Mouse (Mus musculus) activated CD4-positive, CD25-positive, alpha-beta regulatory T cell, adult 4 months (primary cell): ENCODE results near the gene Fbxl12. TPM values are rescaled to one million over a fixed set of nuclear protein-coding genes. Genes with fewer than 3 reads are reported as not detected.
A peak's percentile ranks its signal among the peaks of the same experiment; 100 is the strongest.
"Not testable (repeated sequence)": the region's sequence is repeated elsewhere in the genome, so short reads cannot be mapped to it uniquely, and the experiment has no call there.

Source experiments
- ATAC-seq: one replicate; pipeline ENCODE4 v1.8.0; 2017
- polyA plus RNA-seq, 2 experiments: library from polyadenylated mRNA; unstranded; fragments of 100-300 nt; shearing (Covaris generic); gene quantifications; one replicate each; pipeline ENCODE4 v1.2.1; 2017

The Fbxl12 gene
- polyA plus RNA-seq, 2 experiments from 2014 or later = 26.1 to 30.9 TPM

DNA sequence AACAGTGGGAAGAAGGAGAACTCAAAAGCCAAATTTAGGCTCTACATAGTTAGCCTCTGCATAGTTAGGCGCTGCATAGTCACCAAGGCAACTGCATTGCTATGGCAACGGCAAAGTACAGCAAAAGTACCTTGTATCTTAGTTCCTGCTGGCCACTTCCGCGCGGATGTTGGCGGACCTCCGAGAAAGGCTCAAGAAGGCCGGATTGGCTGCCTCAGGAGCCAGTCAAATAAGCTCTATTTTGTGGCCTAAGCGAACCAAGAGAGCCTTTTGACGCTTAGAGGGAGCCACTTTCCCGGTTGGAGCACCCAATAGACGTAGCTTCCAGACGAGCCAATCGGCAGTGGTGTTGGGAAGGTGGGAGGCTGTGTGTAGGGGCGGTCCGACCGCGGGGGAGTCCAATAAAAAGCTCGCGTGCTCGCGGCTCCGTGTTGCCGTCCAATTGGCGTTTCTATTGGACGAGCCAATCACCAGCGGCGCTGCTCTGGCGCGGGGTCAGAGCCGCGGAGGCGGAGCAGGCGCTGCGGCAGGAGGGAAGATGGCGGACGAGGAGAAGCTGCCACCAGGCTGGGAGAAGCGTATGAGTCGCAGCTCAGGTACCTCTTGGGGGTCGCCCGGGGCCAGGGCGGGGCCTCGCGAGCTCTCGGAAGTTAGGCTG is 7.2 kb upstream of the Fbxl12 start, which contains the start of gene Pin1:
Gene Pin1 (plus strand): TSS at position 494 of the 658 bp plus-strand sequence.
- peak; percentile 96 for ATAC-seq

DNA sequence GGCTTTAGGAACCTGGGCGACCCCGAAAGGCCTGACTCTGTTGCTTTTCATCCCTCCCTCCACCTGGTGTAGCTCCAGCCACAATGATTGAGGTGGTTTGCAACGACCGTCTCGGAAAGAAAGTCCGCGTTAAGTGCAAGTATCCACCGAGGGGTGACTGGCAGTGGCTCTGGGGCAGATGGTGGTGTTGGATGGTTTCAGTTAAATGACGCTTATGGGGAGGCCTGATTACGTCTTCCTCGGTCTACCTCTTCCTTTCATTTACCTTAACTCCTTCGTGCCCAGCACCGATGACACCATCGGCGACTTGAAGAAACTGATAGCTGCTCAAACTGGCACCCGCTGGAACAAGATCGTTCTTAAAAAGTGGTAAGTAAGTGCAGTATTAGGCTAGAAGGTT is 554 bp upstream of the Fbxl12 start:
- ATAC-seq = peak; percentile 44

GRCm38 (mm10) chr9:20643781-20644180 is 786 bp downstream of the Fbxl12 start:
- ATAC-seq = peak; percentile 17

- ATAC-seq = peak; percentile 84
Measured at GRCm38 (mm10) chr9:20642896-20643466, 1.6 kb downstream of the Fbxl12 start.

DNA sequence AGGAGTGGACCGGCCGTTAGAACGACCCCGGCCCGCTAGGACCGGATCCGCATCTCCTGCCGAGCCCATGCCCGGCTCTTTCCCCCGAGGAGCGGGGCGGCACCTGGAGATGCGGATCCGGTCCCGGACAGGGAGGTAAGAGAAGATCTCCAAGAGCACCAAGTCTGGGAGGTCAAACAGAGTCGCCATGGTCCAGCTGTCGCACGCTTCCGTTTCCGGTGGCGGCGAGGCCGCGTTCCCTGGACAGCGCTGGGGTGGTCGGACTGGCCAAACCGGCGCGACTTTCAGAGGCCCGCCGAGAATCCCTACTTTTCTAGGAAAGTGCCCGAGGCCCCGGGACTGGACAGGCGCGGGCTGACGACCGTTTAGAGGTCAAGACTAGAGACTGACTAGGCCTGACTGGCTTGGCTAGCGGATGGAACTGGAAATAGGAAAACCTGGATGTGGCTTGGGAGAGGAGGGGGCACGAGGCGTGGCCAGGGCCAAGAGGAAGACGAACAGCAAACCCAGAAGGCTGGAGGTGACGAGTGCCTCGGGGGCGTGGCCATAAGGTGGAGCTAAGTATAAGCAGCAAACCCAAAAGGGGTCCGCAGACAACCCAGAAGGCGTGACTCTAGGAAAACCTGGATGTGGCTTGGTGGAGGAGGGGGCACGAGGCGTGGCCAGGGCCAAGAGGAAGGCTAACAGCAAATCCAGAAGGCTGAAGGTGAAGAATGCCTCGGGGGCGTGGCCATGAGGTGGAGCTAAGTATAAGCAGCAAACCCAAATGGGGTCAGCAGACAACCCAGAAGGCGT is 2.3 kb downstream of the Fbxl12 start, which contains the start of gene Ubl5:
Gene Ubl5 (plus strand): TSS at position 778 of the 795 bp plus-strand sequence.
- ATAC-seq = no peak

- no peak for ATAC-seq
Measured at GRCm38 (mm10) chr9:20641501-20641900, 3.1 kb downstream of the Fbxl12 start.

DNA sequence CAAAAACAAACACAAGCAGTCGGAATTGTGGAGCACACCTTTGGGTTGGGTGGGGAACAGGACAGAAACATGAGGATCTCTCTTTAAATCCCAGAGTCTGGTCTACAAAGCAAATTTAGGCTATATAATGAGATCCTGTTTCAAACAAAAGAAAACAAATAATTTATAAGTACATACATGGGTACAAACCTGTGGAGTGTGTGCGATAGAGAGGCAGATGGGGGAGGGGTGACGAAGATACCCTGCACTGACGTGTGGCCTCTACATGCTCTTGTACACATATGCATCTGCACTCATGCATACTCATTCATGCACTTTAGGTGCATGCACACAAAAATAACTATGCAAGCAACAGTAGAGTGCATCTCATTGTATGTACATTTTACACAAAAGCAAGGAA is 5.1 kb downstream of the Fbxl12 start:
- no peak for ATAC-seq

DNA sequence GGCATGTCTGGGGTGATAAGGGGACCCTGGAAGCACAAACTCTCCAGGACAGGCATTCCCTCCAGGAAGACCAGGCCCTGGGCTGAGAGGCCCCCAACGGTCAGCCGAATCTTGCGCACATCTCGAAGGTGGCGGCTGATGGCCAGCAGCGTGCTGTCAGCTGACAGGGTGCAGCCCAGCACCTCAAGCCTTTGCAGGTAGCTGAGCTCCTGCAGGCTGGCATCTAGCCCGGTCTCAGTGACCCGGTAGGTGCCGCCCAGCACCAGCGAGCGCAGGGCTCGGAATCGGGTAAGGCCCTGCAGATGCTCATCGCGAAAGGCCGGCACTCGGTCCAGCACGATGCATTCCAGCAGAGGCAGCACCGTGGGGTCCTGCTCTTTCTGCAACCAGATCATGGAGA is 6.0 kb downstream of the Fbxl12 start:
- no peak for ATAC-seq

DNA sequence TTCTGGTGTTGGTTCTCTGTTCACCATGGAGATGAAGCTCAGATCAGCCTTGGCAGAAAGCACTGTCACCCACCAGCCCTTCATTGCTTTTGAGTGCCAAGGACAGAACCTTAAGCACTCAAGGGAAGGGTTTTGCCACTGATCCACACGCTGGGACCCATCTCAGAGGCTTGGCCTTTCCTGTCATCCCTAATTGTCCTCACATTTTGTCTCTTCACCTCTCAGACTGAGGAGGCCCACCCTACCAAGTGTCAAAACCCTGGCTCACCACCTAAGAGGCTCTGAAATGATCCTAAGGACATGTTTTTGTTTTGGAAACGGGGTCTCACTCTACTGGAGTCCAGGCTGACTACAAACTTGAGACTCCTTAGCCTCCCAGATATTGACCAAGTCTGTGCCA is 7.8 kb downstream of the Fbxl12 start:
- no peak for ATAC-seq

- ATAC-seq = no peak
Measured at GRCm38 (mm10) chr9:20636256-20636655, 8.3 kb downstream of the Fbxl12 start.

DNA sequence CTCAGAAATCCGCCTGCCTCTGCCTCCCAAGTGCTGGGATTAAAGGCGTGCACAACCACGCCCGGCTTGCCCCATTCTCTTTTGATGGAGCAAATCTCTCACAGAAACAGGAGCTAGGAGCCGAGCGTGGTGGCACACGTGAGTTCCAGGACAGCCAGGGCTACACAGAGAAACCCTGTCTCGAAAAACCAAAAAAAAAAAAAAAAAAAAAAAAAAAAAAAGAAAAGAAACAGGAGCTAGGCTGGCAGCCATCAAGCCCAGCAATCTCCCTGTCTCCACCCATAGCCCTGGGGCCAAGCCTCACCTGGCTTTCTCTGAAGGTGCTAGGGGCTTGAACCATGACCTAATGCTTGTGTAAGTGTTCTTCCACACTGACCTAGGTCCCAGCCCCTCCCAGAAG is 8.9 kb downstream of the Fbxl12 start:
- not testable (repeated sequence) for ATAC-seq

- no peak for ATAC-seq
Measured at GRCm38 (mm10) chr9:20631332-20631731, 13.2 kb downstream of the Fbxl12 start.

DNA sequence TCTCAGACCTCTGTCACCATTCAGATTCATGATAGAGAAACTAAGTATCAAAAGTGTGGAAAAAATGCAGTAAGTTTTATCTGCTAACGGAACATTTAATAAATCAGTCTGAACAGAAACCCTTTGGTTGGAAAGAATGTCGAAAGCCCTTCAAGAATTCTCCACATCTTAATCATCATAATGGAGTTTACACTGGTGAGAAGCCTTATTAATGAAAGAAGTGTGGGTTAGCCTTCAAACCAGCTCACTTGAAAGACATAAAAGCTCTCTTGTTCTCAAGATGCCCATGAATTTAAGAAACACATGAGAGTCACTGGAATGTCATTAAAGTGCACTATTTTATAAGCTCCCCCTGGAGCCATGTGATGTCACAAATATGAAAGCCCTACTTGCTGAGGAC is 27.9 kb downstream of the Fbxl12 start:
- no peak for ATAC-seq

- ATAC-seq = no peak
Measured at GRCm38 (mm10) chr9:20611976-20612375, 32.6 kb downstream of the Fbxl12 start.

GRCm38 (mm10) chr9:20609831-20610464 is 34.6 kb downstream of the Fbxl12 start:
- no peak for ATAC-seq

DNA sequence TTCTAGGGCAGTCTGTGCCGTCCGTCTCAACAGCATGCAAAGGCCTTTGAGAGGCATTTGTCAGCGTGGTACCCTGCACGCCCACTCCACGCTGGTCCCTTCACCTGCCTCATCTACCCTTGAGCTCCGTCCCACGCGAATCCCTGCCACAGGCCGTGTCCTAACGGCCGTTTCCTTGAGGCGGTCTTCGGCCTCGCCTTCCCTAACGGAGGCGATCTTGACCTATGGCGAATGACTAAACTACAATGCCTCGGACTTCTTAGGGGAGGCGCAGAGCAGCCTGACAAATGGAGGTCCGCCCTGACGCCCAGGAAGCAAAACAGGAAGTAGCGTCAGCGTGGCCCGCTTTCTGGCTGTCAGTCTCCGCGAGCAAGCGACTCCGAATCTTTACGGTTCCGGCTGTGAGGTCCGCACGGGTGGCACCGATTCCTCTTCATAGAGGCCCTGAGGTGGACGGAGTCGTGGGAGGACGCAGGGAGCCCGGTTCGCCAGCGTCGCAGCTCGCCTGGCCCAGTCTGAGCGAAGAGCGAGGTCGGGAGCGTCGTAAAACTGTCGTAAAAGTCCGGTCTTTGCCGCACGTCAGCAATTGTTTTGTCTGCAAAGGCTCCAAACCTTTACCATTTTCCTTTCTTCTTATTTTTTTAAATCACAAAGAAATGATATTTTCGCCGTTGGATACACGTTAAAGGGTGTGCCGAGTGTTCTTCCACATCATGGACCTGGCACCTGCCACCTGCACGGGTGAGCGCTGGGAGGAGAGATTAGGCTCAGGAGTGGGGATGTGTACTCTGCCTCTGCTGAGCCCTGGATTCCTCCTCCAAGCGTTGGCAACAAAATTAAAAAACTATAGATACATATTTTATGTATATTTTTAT is 37.2 kb downstream of the Fbxl12 start:
- ATAC-seq = peak; percentile 89

GRCm38 (mm10) chr9:20606269-20606668 is 38.3 kb downstream of the Fbxl12 start:
- no peak for ATAC-seq

- no peak for ATAC-seq
Measured at GRCm38 (mm10) chr9:20601270-20601669, 43.3 kb downstream of the Fbxl12 start.

DNA sequence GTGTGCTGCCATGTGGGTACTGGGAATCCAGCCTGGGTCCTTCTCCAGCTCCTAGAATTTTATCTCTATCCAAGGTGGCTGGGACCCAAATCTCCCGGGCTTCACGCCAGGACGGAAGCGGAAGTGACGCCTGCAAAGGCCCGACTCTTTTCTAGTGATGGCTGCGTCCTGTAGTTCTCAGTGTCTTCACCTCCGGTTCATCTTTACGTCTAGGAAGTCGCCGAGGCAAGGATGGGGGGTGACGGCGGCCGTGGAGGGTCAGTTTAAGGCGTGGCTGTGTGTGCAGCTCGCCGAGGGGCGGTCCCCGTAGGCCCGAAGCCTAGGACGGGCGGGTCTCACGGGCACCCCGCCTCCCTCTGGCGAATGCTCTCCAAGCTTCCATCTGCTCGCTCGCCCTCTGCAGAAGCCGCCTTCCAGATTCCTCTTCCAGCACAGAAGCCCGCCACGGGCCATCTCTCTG is 63.4 kb downstream of the Fbxl12 start, which contains the start of gene Zfp846:
Gene Zfp846 (plus strand): TSS at position 117 of the 460 bp plus-strand sequence.
- ATAC-seq = peak; percentile 98

GRCm38 (mm10) chr9:20576591-20576990 is 68.0 kb downstream of the Fbxl12 start:
- no peak for ATAC-seq

- ATAC-seq = no peak
Measured at GRCm38 (mm10) chr9:20571060-20571459, 73.5 kb downstream of the Fbxl12 start.
